Mouse (Mus musculus): ENCODE data around the gene Fam19a1. TPM values are rescaled to one million over a fixed set of nuclear protein-coding genes. Genes with fewer than 3 reads are reported as not detected.

The Fam19a1 gene
- total and polyA plus RNA-seq, 2 experiments from 2014 or later, result 0.16 TPM; not detected in 1

- no peak overlapping the region for H3K27ac ChIP-seq (ENCODE audit: low read depth)
- no peak for TF ChIP-seq EP300 (IDR thresholded peaks at IDR 0.05; ENCODE audit: low read depth)
- TF ChIP-seq CTCF (IDR thresholded peaks at IDR 0.05; ENCODE audit: low read depth), result no peak
- H3K4me3 ChIP-seq (ENCODE audit: low read depth, low read length), result no peak overlapping the region
- WGBS, result 49% methylated on average over 1 of the region's 1 CpGs
- no peak overlapping the region for H3K9ac ChIP-seq (replicated peaks; ENCODE audit: low read depth, low read length)
- ATAC-seq (ENCODE audit: insufficient read depth, low read depth), result no peak
- no peaks in the 10 kb centered on the region for H3K9me3 ChIP-seq (replicated peaks; ENCODE audit: control insufficient read depth, low read length)
- DNase-seq (ENCODE audit: low spot score), result no peak
- no peaks in the 10 kb centered on the region for H3K4me1 ChIP-seq (ENCODE audit: control insufficient read depth, insufficient read depth)
- no peaks in the 10 kb centered on the region for H3K36me3 ChIP-seq (replicated peaks; ENCODE audit: control insufficient read depth, insufficient read depth, low read length)
- H3K4me2 ChIP-seq (ENCODE audit: low read depth, low read length), result no peak overlapping the region
- no peaks in the 10 kb centered on the region for H3K27me3 ChIP-seq (ENCODE audit: control insufficient read depth, insufficient read depth, low read length)
These were observed 511.2 kb downstream of the Fam19a1 start for GRCm38 (mm10) chr6:96624196-96624595.

- TF ChIP-seq CTCF (IDR thresholded peaks at IDR 0.05; ENCODE audit: low read depth), result no peak
- no peak for TF ChIP-seq EP300 (IDR thresholded peaks at IDR 0.05; ENCODE audit: low read depth)
- Histone ChIP-seq H3K9me3 (replicated peaks; ENCODE audit: control insufficient read depth, low read length) (no peaks in the 10 kb centered on the region), H3K4me3 (ENCODE audit: low read depth, low read length) (no peak overlapping the region), H3K27me3 (ENCODE audit: control insufficient read depth, insufficient read depth, low read length) (no peaks in the 10 kb centered on the region), H3K27ac (ENCODE audit: low read depth) (no peak overlapping the region), H3K4me2 (ENCODE audit: low read depth, low read length) (no peak overlapping the region), H3K9ac (replicated peaks; ENCODE audit: low read depth, low read length) (no peak overlapping the region), H3K36me3 (replicated peaks; ENCODE audit: control insufficient read depth, insufficient read depth, low read length) (no peaks in the 10 kb centered on the region), H3K4me1 (ENCODE audit: control insufficient read depth, insufficient read depth) (no peaks in the 10 kb centered on the region)
- no peak for ATAC-seq (ENCODE audit: insufficient read depth, low read depth)
- 78% methylated on average over 6 of the region's 6 CpGs for WGBS
- no peak for DNase-seq (ENCODE audit: low spot score)
These were observed 518.6 kb downstream of the Fam19a1 start for GRCm38 (mm10) chr6:96631518-96631917.

- no peaks in the 10 kb centered on the region for H3K9me3 ChIP-seq (replicated peaks; ENCODE audit: control insufficient read depth, low read length)
- H3K4me1 ChIP-seq (ENCODE audit: control insufficient read depth, insufficient read depth), result no peaks in the 10 kb centered on the region
- no peaks in the 10 kb centered on the region for H3K36me3 ChIP-seq (replicated peaks; ENCODE audit: control insufficient read depth, insufficient read depth, low read length)
- ATAC-seq (ENCODE audit: insufficient read depth, low read depth), result no peak
- H3K4me3 ChIP-seq (ENCODE audit: low read depth, low read length), result no peak overlapping the region
- H3K27ac ChIP-seq (ENCODE audit: low read depth), result no peak overlapping the region
- no peak overlapping the region for H3K4me2 ChIP-seq (ENCODE audit: low read depth, low read length)
- H3K9ac ChIP-seq (replicated peaks; ENCODE audit: low read depth, low read length), result no peak overlapping the region
- DNase-seq (ENCODE audit: low spot score), result no peak
- H3K27me3 ChIP-seq (ENCODE audit: control insufficient read depth, insufficient read depth, low read length), result no peaks in the 10 kb centered on the region
- TF ChIP-seq CTCF (IDR thresholded peaks at IDR 0.05; ENCODE audit: low read depth) (no peak), EP300 (IDR thresholded peaks at IDR 0.05; ENCODE audit: low read depth) (no peak)
- WGBS, result 55% methylated on average over 3 of the region's 3 CpGs
These were observed 519.3 kb downstream of the Fam19a1 start for GRCm38 (mm10) chr6:96632243-96632642.

- no peaks in the 10 kb centered on the region for H3K36me3 ChIP-seq (replicated peaks; ENCODE audit: control insufficient read depth, insufficient read depth, low read length)
- TF ChIP-seq EP300 (IDR thresholded peaks at IDR 0.05; ENCODE audit: low read depth) (no peak), CTCF (IDR thresholded peaks at IDR 0.05; ENCODE audit: low read depth) (no peak)
- H3K9me3 ChIP-seq (replicated peaks; ENCODE audit: control insufficient read depth, low read length), result no peaks in the 10 kb centered on the region
- H3K4me2 ChIP-seq (ENCODE audit: low read depth, low read length), result no peak overlapping the region
- ATAC-seq (ENCODE audit: insufficient read depth, low read depth) (no peak), DNase-seq (ENCODE audit: low spot score) (no peak)
- 27% methylated on average over 2 of the region's 2 CpGs for WGBS
- no peak overlapping the region for H3K9ac ChIP-seq (replicated peaks; ENCODE audit: low read depth, low read length)
- no peak overlapping the region for H3K4me3 ChIP-seq (ENCODE audit: low read depth, low read length)
- no peaks in the 10 kb centered on the region for H3K4me1 ChIP-seq (ENCODE audit: control insufficient read depth, insufficient read depth)
- H3K27ac ChIP-seq (ENCODE audit: low read depth), result no peak overlapping the region
- H3K27me3 ChIP-seq (ENCODE audit: control insufficient read depth, insufficient read depth, low read length), result no peaks in the 10 kb centered on the region
These were observed 522.7 kb downstream of the Fam19a1 start for GRCm38 (mm10) chr6:96635663-96636062.

GRCm38 (mm10) chr6:96648742-96649141 lies 535.8 kb downstream of the Fam19a1 start:
- 65% methylated on average over 2 of the region's 2 CpGs for WGBS
- no peaks in the 10 kb centered on the region for H3K4me1 ChIP-seq (ENCODE audit: control insufficient read depth, insufficient read depth)
- TF ChIP-seq EP300 (IDR thresholded peaks at IDR 0.05; ENCODE audit: low read depth), result no peak
- TF ChIP-seq CTCF (IDR thresholded peaks at IDR 0.05; ENCODE audit: low read depth), result no peak

GRCm38 (mm10) chr6:96649267-96649666 lies 536.3 kb downstream of the Fam19a1 start:
- H3K9ac ChIP-seq (replicated peaks; ENCODE audit: low read depth, low read length), result no peak overlapping the region
- no peak for ATAC-seq (ENCODE audit: insufficient read depth, low read depth)
- 71% methylated on average over 5 of the region's 5 CpGs for WGBS

More at GRCm38 (mm10) chr6:96648742-96649141, 535.8 kb downstream of the Fam19a1 start:
- no peak overlapping the region for H3K4me2 ChIP-seq (ENCODE audit: low read depth, low read length)
- H3K9ac ChIP-seq (replicated peaks; ENCODE audit: low read depth, low read length), result no peak overlapping the region
- no peaks in the 10 kb centered on the region for H3K36me3 ChIP-seq (replicated peaks; ENCODE audit: control insufficient read depth, insufficient read depth, low read length)
- DNase-seq (ENCODE audit: low spot score) (no peak), ATAC-seq (ENCODE audit: insufficient read depth, low read depth) (no peak)
- no peak overlapping the region for H3K27ac ChIP-seq (ENCODE audit: low read depth)
- H3K9me3 ChIP-seq (replicated peaks; ENCODE audit: control insufficient read depth, low read length), result no peaks in the 10 kb centered on the region
- H3K4me3 ChIP-seq (ENCODE audit: low read depth, low read length), result no peak overlapping the region
- no peaks in the 10 kb centered on the region for H3K27me3 ChIP-seq (ENCODE audit: control insufficient read depth, insufficient read depth, low read length)

More at GRCm38 (mm10) chr6:96649267-96649666, 536.3 kb downstream of the Fam19a1 start:
- DNase-seq (ENCODE audit: low spot score), result no peak
- H3K4me2 ChIP-seq (ENCODE audit: low read depth, low read length), result no peak overlapping the region
- no peak overlapping the region for H3K4me3 ChIP-seq (ENCODE audit: low read depth, low read length)
- TF ChIP-seq EP300 (IDR thresholded peaks at IDR 0.05; ENCODE audit: low read depth) (no peak), CTCF (IDR thresholded peaks at IDR 0.05; ENCODE audit: low read depth) (no peak)
- H3K27ac ChIP-seq (ENCODE audit: low read depth), result no peak overlapping the region
- H3K9me3 ChIP-seq (replicated peaks; ENCODE audit: control insufficient read depth, low read length), result no peaks in the 10 kb centered on the region
- H3K27me3 ChIP-seq (ENCODE audit: control insufficient read depth, insufficient read depth, low read length), result no peaks in the 10 kb centered on the region
- no peaks in the 10 kb centered on the region for H3K36me3 ChIP-seq (replicated peaks; ENCODE audit: control insufficient read depth, insufficient read depth, low read length)
- no peaks in the 10 kb centered on the region for H3K4me1 ChIP-seq (ENCODE audit: control insufficient read depth, insufficient read depth)
